Mouse (Mus musculus): ENCODE data around the gene Tpcn2. TPM values are rescaled to one million over a fixed set of nuclear protein-coding genes. Genes with fewer than 3 reads are reported as not detected.

The Tpcn2 gene
- polyA plus RNA-seq, 1 experiment from 2014 or later, result 0.95 TPM

- H3K9me3 ChIP-seq (ENCODE audit: control insufficient read depth, low read length), result no peaks in the 10 kb centered on the region
Measured at GRCm38 (mm10) chr7:145221346-145221745, 62.5 kb downstream of the Tpcn2 start.

GRCm38 (mm10) chr7:145219420-145219831, 64.4 kb downstream of the Tpcn2 start:
- Histone ChIP-seq H3K9ac (replicated peaks; ENCODE audit: low read depth, low read length) (no peak overlapping the region), H3K4me1 (ENCODE audit: control insufficient read depth, insufficient read depth, low read length) (no peaks in the 10 kb centered on the region), H3K27me3 (ENCODE audit: control insufficient read depth, insufficient read depth, low read length) (no peaks in the 10 kb centered on the region), H3K9me3 (ENCODE audit: control insufficient read depth, low read length) (no peaks in the 10 kb centered on the region), H3K27ac (ENCODE audit: low read depth, low read length) (no peak overlapping the region), H3K36me3 (ENCODE audit: control insufficient read depth, insufficient read depth, low read length) (no peaks in the 10 kb centered on the region), H3K4me2 (ENCODE audit: low read depth, low read length) (no peak overlapping the region), H3K4me3 (ENCODE audit: low read depth, low read length) (no peak overlapping the region)
- 93% methylated on average over 9 of the region's 9 CpGs for WGBS
- no peak for ATAC-seq (ENCODE audit: low read depth)

More at GRCm38 (mm10) chr7:145221346-145221745, 62.5 kb downstream of the Tpcn2 start:
- H3K36me3 ChIP-seq (ENCODE audit: control insufficient read depth, insufficient read depth, low read length), result no peaks in the 10 kb centered on the region
- H3K4me3 ChIP-seq (ENCODE audit: low read depth, low read length), result no peak overlapping the region
- no peak overlapping the region for H3K4me2 ChIP-seq (ENCODE audit: low read depth, low read length)
- no peak for ATAC-seq (ENCODE audit: low read depth)
- H3K27me3 ChIP-seq (ENCODE audit: control insufficient read depth, insufficient read depth, low read length), result no peaks in the 10 kb centered on the region
- H3K9ac ChIP-seq (replicated peaks; ENCODE audit: low read depth, low read length), result no peak overlapping the region
- H3K4me1 ChIP-seq (ENCODE audit: control insufficient read depth, insufficient read depth, low read length), result no peaks in the 10 kb centered on the region
- no peak overlapping the region for H3K27ac ChIP-seq (ENCODE audit: low read depth, low read length)
- 73% methylated on average over 2 of the region's 2 CpGs for WGBS

GRCm38 (mm10) chr7:145216591-145216990, 67.2 kb downstream of the Tpcn2 start:
- Histone ChIP-seq H3K4me1 (ENCODE audit: control insufficient read depth, insufficient read depth, low read length) (no peaks in the 10 kb centered on the region), H3K27me3 (ENCODE audit: control insufficient read depth, insufficient read depth, low read length) (no peaks in the 10 kb centered on the region), H3K4me2 (ENCODE audit: low read depth, low read length) (no peak overlapping the region), H3K4me3 (ENCODE audit: low read depth, low read length) (no peak overlapping the region), H3K9ac (replicated peaks; ENCODE audit: low read depth, low read length) (no peak overlapping the region), H3K9me3 (ENCODE audit: control insufficient read depth, low read length) (no peaks in the 10 kb centered on the region), H3K36me3 (ENCODE audit: control insufficient read depth, insufficient read depth, low read length) (no peaks in the 10 kb centered on the region), H3K27ac (ENCODE audit: low read depth, low read length) (no peak overlapping the region)
- no peak for ATAC-seq (ENCODE audit: low read depth)
- 75% methylated on average over 1 of the region's 1 CpGs for WGBS

- Histone ChIP-seq H3K27me3 (ENCODE audit: control insufficient read depth, insufficient read depth, low read length) (no peaks in the 10 kb centered on the region), H3K4me3 (ENCODE audit: low read depth, low read length) (no peak overlapping the region), H3K4me2 (ENCODE audit: low read depth, low read length) (no peak overlapping the region), H3K27ac (ENCODE audit: low read depth, low read length) (no peak overlapping the region), H3K36me3 (ENCODE audit: control insufficient read depth, insufficient read depth, low read length) (no peaks in the 10 kb centered on the region), H3K9me3 (ENCODE audit: control insufficient read depth, low read length) (no peaks in the 10 kb centered on the region), H3K9ac (replicated peaks; ENCODE audit: low read depth, low read length) (no peak overlapping the region), H3K4me1 (ENCODE audit: control insufficient read depth, insufficient read depth, low read length) (no peaks in the 10 kb centered on the region)
- no peak for ATAC-seq (ENCODE audit: low read depth)
- 86% methylated on average over 4 of the region's 4 CpGs for WGBS
Measured at GRCm38 (mm10) chr7:145215476-145215875, 68.3 kb downstream of the Tpcn2 start.

GRCm38 (mm10) chr7:145211680-145212659, 71.8 kb downstream of the Tpcn2 start:
- WGBS, result 12% methylated on average over 14 of the region's 14 CpGs
- H3K4me1 ChIP-seq (ENCODE audit: control insufficient read depth, insufficient read depth, low read length), result peaks cover under 1% of the 10 kb centered on the region; the same call in 1 of the 2 replicates
- H3K36me3 ChIP-seq (ENCODE audit: control insufficient read depth, insufficient read depth, low read length), result no peaks in the 10 kb centered on the region
- no peak overlapping the region for H3K4me3 ChIP-seq (ENCODE audit: low read depth, low read length)
- ATAC-seq (ENCODE audit: low read depth), result peak; percentile 34; the same call in 1 of the 2 replicates
- no peaks in the 10 kb centered on the region for H3K27me3 ChIP-seq (ENCODE audit: control insufficient read depth, insufficient read depth, low read length)
- no peak overlapping the region for H3K9ac ChIP-seq (replicated peaks; ENCODE audit: low read depth, low read length)
- no peaks in the 10 kb centered on the region for H3K9me3 ChIP-seq (ENCODE audit: control insufficient read depth, low read length)
- no peak overlapping the region for H3K27ac ChIP-seq (ENCODE audit: low read depth, low read length)
- H3K4me2 ChIP-seq (ENCODE audit: low read depth, low read length), result no peak overlapping the region

GRCm38 (mm10) chr7:145210477-145211070, 73.2 kb downstream of the Tpcn2 start:
- no peak overlapping the region for H3K9ac ChIP-seq (replicated peaks; ENCODE audit: low read depth, low read length)
- peaks cover 13% of the 10 kb centered on the region for H3K4me1 ChIP-seq (ENCODE audit: control insufficient read depth, insufficient read depth, low read length)
- H3K4me2 ChIP-seq (ENCODE audit: low read depth, low read length), result no peak overlapping the region
- 59% methylated on average over 4 of the region's 4 CpGs for WGBS
- H3K27me3 ChIP-seq (ENCODE audit: control insufficient read depth, insufficient read depth, low read length), result no peaks in the 10 kb centered on the region
- no peak overlapping the region for H3K27ac ChIP-seq (ENCODE audit: low read depth, low read length)
- no peaks in the 10 kb centered on the region for H3K9me3 ChIP-seq (ENCODE audit: control insufficient read depth, low read length)
- H3K4me3 ChIP-seq (ENCODE audit: low read depth, low read length), result no peak overlapping the region
- H3K36me3 ChIP-seq (ENCODE audit: control insufficient read depth, insufficient read depth, low read length), result no peaks in the 10 kb centered on the region
- ATAC-seq (ENCODE audit: low read depth), result no peak

GRCm38 (mm10) chr7:145208006-145208405, 75.8 kb downstream of the Tpcn2 start, which contains the start of gene 1810010D01Rik:
Gene 1810010D01Rik (minus strand): TSS chr7:145208119.
- H3K9me3 ChIP-seq (ENCODE audit: control insufficient read depth, low read length), result no peaks in the 10 kb centered on the region
- H3K9ac ChIP-seq (replicated peaks; ENCODE audit: low read depth, low read length), result no peak within 1 kb of the TSS
- no peak for ATAC-seq (ENCODE audit: low read depth)
- H3K4me3 ChIP-seq (ENCODE audit: low read depth, low read length), result no peak within 1 kb of the TSS
- no peaks in the 10 kb centered on the region for H3K27me3 ChIP-seq (ENCODE audit: control insufficient read depth, insufficient read depth, low read length)
- H3K36me3 ChIP-seq (ENCODE audit: control insufficient read depth, insufficient read depth, low read length), result no peaks in the 10 kb centered on the region
- no peak within 1 kb of the TSS for H3K4me2 ChIP-seq (ENCODE audit: low read depth, low read length)
- WGBS, result 88% methylated on average over 4 of the region's 4 CpGs
- peaks cover 13% of the 10 kb centered on the region for H3K4me1 ChIP-seq (ENCODE audit: control insufficient read depth, insufficient read depth, low read length)
- peak within 1 kb of the TSS; percentile 84; the same call in 1 of the 2 replicates for H3K27ac ChIP-seq (ENCODE audit: low read depth, low read length)

GRCm38 (mm10) chr7:145206801-145207200, 77.0 kb downstream of the Tpcn2 start:
- no peak for ATAC-seq (ENCODE audit: low read depth)
- peak overlapping the region; percentile 55; the same call in 1 of the 2 replicates for H3K9ac ChIP-seq (replicated peaks; ENCODE audit: low read depth, low read length)
- WGBS, result 53% methylated on average over 6 of the region's 6 CpGs
- H3K4me2 ChIP-seq (ENCODE audit: low read depth, low read length), result peak overlapping the region; percentile 38; the same call in 1 of the 2 replicates
- no peaks in the 10 kb centered on the region for H3K27me3 ChIP-seq (ENCODE audit: control insufficient read depth, insufficient read depth, low read length)
- no peak overlapping the region for H3K4me3 ChIP-seq (ENCODE audit: low read depth, low read length)
- peak overlapping the region; percentile 84 for H3K27ac ChIP-seq (ENCODE audit: low read depth, low read length)
- no peaks in the 10 kb centered on the region for H3K9me3 ChIP-seq (ENCODE audit: control insufficient read depth, low read length)
- H3K4me1 ChIP-seq (ENCODE audit: control insufficient read depth, insufficient read depth, low read length), result peaks cover 13% of the 10 kb centered on the region
- no peaks in the 10 kb centered on the region for H3K36me3 ChIP-seq (ENCODE audit: control insufficient read depth, insufficient read depth, low read length)
